Mouse (Mus musculus): ENCODE measurements around the gene Ugt1a7c.

- TF ChIP-seq CTCF (IDR thresholded peaks at IDR 0.05) (no peak), EP300 (IDR thresholded peaks at IDR 0.05) (no peak)
Observed at GRCm38 (mm10) chr1:88255466-88255857, 160.6 kb downstream of the Ugt1a7c start.

All from lung, postnatal 0 days (tissue).